16 mouse cellular contexts compared by ENCODE assay signal in genomic region chr15:25237665-25238664, GRCm38 (mm10).
A peak's percentile ranks its signal among the peaks of the same experiment; 100 is the strongest.
DNase-seq lines count a peak whose midpoint lies in the region; ATAC-seq lines count a peak whose summit lies in the region.
"Had no signal": no experiment of that assay in that cellular context is flagged by ENCODE, and none has a peak within 500 bp of the region (broad histone marks: within the 10 kb centered on the region; RNA-seq: fewer than 3 reads in every experiment).

No protein-coding gene starts in this region.

- H3K27me3 ChIP-seq in midbrain, embryonic 11.5 days (ENCODE audit: control insufficient read depth, insufficient read depth, low read length) = no peaks in the 10 kb centered on the region
- H3K27me3 ChIP-seq in midbrain, embryonic 10.5 days (ENCODE audit: low read depth, poor library complexity, severe bottlenecking) = no peaks in the 10 kb centered on the region
- H3K27me3 ChIP-seq in forebrain, embryonic 15.5 days = no peaks in the 10 kb centered on the region
- H3K27me3 ChIP-seq: embryonic facial prominence, embryonic 12.5 days; heart, embryonic 15.5 days; intestine, embryonic 15.5 days; liver, embryonic 13.5 days had no signal

- H3K9me3 ChIP-seq in midbrain, embryonic 11.5 days (ENCODE audit: control insufficient read depth, low read length) = no peaks in the 10 kb centered on the region
- H3K9me3 ChIP-seq in midbrain, embryonic 10.5 days (replicated peaks) = no peaks in the 10 kb centered on the region
- H3K9me3 ChIP-seq in forebrain, embryonic 15.5 days = no peaks in the 10 kb centered on the region
- H3K9me3 ChIP-seq: embryonic facial prominence, embryonic 12.5 days; heart, embryonic 15.5 days; intestine, embryonic 15.5 days; liver, embryonic 13.5 days had no signal

- H3K4me1 ChIP-seq in midbrain, embryonic 11.5 days (ENCODE audit: control insufficient read depth, insufficient read depth, low read length) = no peaks in the 10 kb centered on the region
- H3K4me1 ChIP-seq in midbrain, embryonic 10.5 days = no peaks in the 10 kb centered on the region
- H3K4me1 ChIP-seq in forebrain, embryonic 15.5 days = no peaks in the 10 kb centered on the region
- H3K4me1 ChIP-seq: embryonic facial prominence, embryonic 12.5 days; heart, embryonic 15.5 days; intestine, embryonic 15.5 days; liver, embryonic 13.5 days had no signal

- no peaks in the 10 kb centered on the region for H3K36me3 ChIP-seq in midbrain, embryonic 11.5 days (ENCODE audit: control insufficient read depth, insufficient read depth, low read length)
- no peaks in the 10 kb centered on the region for H3K36me3 ChIP-seq in midbrain, embryonic 10.5 days
- no peaks in the 10 kb centered on the region for H3K36me3 ChIP-seq in forebrain, embryonic 15.5 days
- H3K36me3 ChIP-seq: embryonic facial prominence, embryonic 12.5 days; heart, embryonic 15.5 days; intestine, embryonic 15.5 days; liver, embryonic 13.5 days had no signal

- no peak overlapping the region for H3K4me3 ChIP-seq in midbrain, embryonic 11.5 days (ENCODE audit: low read depth, low read length)
- no peak overlapping the region for H3K4me3 ChIP-seq in midbrain, embryonic 10.5 days
- H3K4me3 ChIP-seq in forebrain, embryonic 15.5 days = no peak overlapping the region
- H3K4me3 ChIP-seq: embryonic facial prominence, embryonic 12.5 days; heart, embryonic 15.5 days; intestine, embryonic 15.5 days; liver, embryonic 13.5 days had no signal

- ATAC-seq in midbrain, embryonic 11.5 days (ENCODE audit: low FRiP score) = 0 out of 2 replicates have a peak, but pooled peaks have one; percentile 24
- ATAC-seq in forebrain, embryonic 15.5 days (replicated peaks) = 0 out of 2 replicates have a peak, but pooled peaks have one; percentile 32
- ATAC-seq in megakaryocyte progenitor cell, adult 5-6 weeks (replicated peaks; ENCODE audit: poor library complexity) = peak; percentile 69
- peak; percentile 26; the same call in 1 of the 2 replicates for ATAC-seq in neutrophil, adult 5-6 weeks (ENCODE audit: extremely low read depth, insufficient number of reproducible peaks, low FRiP score, poor library complexity, severe bottlenecking)
- ATAC-seq: intestine, embryonic 15.5 days; lung, postnatal 0 days had no signal

- no peak overlapping the region for H3K27ac ChIP-seq in midbrain, embryonic 11.5 days (ENCODE audit: low read depth, low read length)
- no peak overlapping the region for H3K27ac ChIP-seq in midbrain, embryonic 10.5 days (replicated peaks)
- H3K27ac ChIP-seq in forebrain, embryonic 15.5 days (replicated peaks) = no peak overlapping the region
- H3K27ac ChIP-seq: embryonic facial prominence, embryonic 12.5 days; heart, embryonic 15.5 days; intestine, embryonic 15.5 days; liver, embryonic 13.5 days had no signal

- DNase-seq in midbrain, embryonic 11.5 days (ENCODE audit: low spot score, missing footprints) = peak; percentile 78
- DNase-seq in midbrain, embryonic 10.5 days (ENCODE audit: low spot score) = no peak
- no peak for DNase-seq in adrenal gland, postnatal 14 days
- no peak for DNase-seq in embryo, embryonic 10.5 days (ENCODE audit: low spot score)
- DNase-seq: cerebellum, adult 9-10 months; gastrocnemius, postnatal 36 days; layer of hippocampus, adult 9-11 months; liver, embryonic 13.5 days; right cerebral cortex, postnatal 4 days had no signal

- H3K9ac ChIP-seq in midbrain, embryonic 11.5 days (ENCODE audit: low read length) = no peak overlapping the region
- H3K9ac ChIP-seq in forebrain, embryonic 15.5 days (replicated peaks) = no peak overlapping the region
- H3K9ac ChIP-seq: embryonic facial prominence, embryonic 12.5 days; heart, embryonic 15.5 days; intestine, embryonic 15.5 days; liver, embryonic 13.5 days had no signal

- 86% methylated on average over 18 of the region's 18 CpGs for WGBS in midbrain, embryonic 11.5 days
- 89% methylated on average over 18 of the region's 18 CpGs for WGBS in midbrain, embryonic 10.5 days
- 82% methylated on average over 18 of the region's 18 CpGs for WGBS in forebrain, embryonic 15.5 days

- no peak overlapping the region for H3K4me2 ChIP-seq in midbrain, embryonic 11.5 days
- no peak overlapping the region for H3K4me2 ChIP-seq in forebrain, embryonic 15.5 days (replicated peaks)
- H3K4me2 ChIP-seq: embryonic facial prominence, embryonic 12.5 days; heart, embryonic 15.5 days; intestine, embryonic 15.5 days; liver, embryonic 13.5 days had no signal
